19 mouse cellular contexts compared by ENCODE assay signal in the genomic region with DNA sequence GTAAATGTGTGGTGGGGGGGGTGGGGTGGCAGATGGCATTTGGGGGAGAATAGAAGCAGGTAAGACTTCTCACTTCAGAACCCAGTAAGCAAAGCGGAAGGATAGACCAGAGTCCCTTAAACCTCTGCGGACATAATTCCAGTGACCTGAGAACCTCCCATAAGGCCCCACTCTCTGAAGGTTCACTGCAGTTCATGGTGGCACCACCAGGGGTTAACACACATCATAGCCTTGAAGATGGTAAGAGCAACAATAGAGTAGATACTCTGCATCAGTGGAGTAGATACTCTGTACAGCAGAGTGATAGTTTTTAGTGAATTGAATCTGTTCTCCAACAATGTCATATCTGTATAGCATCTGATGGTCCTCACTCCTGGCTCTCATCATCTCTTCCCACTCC. TPM values are rescaled to one million over a fixed set of nuclear protein-coding genes. Genes with fewer than 3 reads are reported as not detected.
DNase-seq lines count a peak whose midpoint lies in the region; ATAC-seq and TF ChIP-seq lines count a peak whose summit lies in the region.
"Had no signal": no experiment of that assay in that cellular context is flagged by ENCODE, and none has a peak within 500 bp of the region (broad histone marks: within the 10 kb centered on the region; RNA-seq: fewer than 3 reads in every experiment).

No protein-coding gene starts in this region.

- H3K36me3 ChIP-seq in kidney, postnatal 0 days (ENCODE audit: insufficient read depth, low read length), result peaks cover 24% of the 10 kb centered on the region; the same call in 1 of the 2 replicates
- peaks cover 21% of the 10 kb centered on the region for H3K36me3 ChIP-seq in kidney, embryonic 16.5 days (ENCODE audit: insufficient read depth, low read length)
- peaks cover 12% of the 10 kb centered on the region; the same call in 1 of the 2 replicates for H3K36me3 ChIP-seq in stomach, postnatal 0 days (ENCODE audit: control insufficient read depth, insufficient read depth, low read length)

- H3K4me3 ChIP-seq in kidney, postnatal 0 days (replicated peaks; ENCODE audit: low read depth, low read length), result no peak overlapping the region
- no peak overlapping the region for H3K4me3 ChIP-seq in kidney, embryonic 16.5 days (ENCODE audit: low read length)
- H3K4me3 ChIP-seq in stomach, postnatal 0 days (ENCODE audit: low read depth, low read length), result no peak overlapping the region
- H3K4me3 ChIP-seq: forebrain, embryonic 13.5 days; liver, embryonic 12.5 days; neural tube, embryonic 15.5 days had no signal

- peak; percentile 46; the same call in 1 of the 2 replicates for TF ChIP-seq CTCF in kidney, postnatal 0 days (IDR thresholded peaks at IDR 0.05; ENCODE audit: low read depth)
- TF ChIP-seq CTCF in stomach, postnatal 0 days (IDR thresholded peaks at IDR 0.05; ENCODE audit: low read depth), result peak; percentile 49

- H3K27ac ChIP-seq in kidney, postnatal 0 days, result no peak overlapping the region
- no peak overlapping the region for H3K27ac ChIP-seq in kidney, embryonic 16.5 days (ENCODE audit: low read length)
- H3K27ac ChIP-seq in stomach, postnatal 0 days (replicated peaks), result no peak overlapping the region
- H3K27ac ChIP-seq: forebrain, embryonic 13.5 days; liver, embryonic 12.5 days; macrophage; neural tube, embryonic 15.5 days had no signal

- no peak overlapping the region for H3K9ac ChIP-seq in kidney, postnatal 0 days (ENCODE audit: low read depth, low read length)
- H3K9ac ChIP-seq in kidney, embryonic 16.5 days (replicated peaks; ENCODE audit: low read length), result no peak overlapping the region
- H3K9ac ChIP-seq in stomach, postnatal 0 days (ENCODE audit: low read length), result no peak overlapping the region
- H3K9ac ChIP-seq: forebrain, embryonic 13.5 days; liver, embryonic 12.5 days; neural tube, embryonic 15.5 days had no signal

- peaks cover 13% of the 10 kb centered on the region; the same call in 1 of the 2 replicates for H3K4me1 ChIP-seq in kidney, postnatal 0 days (replicated peaks; ENCODE audit: insufficient read depth, low read length)
- peaks cover 16% of the 10 kb centered on the region for H3K4me1 ChIP-seq in kidney, embryonic 16.5 days (ENCODE audit: insufficient read depth, low read length)
- H3K4me1 ChIP-seq in stomach, postnatal 0 days (replicated peaks; ENCODE audit: control insufficient read depth, insufficient read depth), result peaks cover 2% of the 10 kb centered on the region; the same call in 1 of the 2 replicates

- DNase-seq in kidney, postnatal 0 days (ENCODE audit: low spot score), result no peak
- DNase-seq in thymus, postnatal 4 days, result peak; percentile 68
- DNase-seq in thymus, postnatal 36 days, result no peak
- DNase-seq in NIH3T3 (ENCODE audit: low read depth), result peak; percentile 18
- no peak for DNase-seq in stomach, postnatal 0 days (ENCODE audit: low spot score)
- no peak for DNase-seq in kidney, adult 9 months
- no peak for DNase-seq in kidney, adult 18-20 months
- DNase-seq: adrenal gland, postnatal 14 days; cerebellum, postnatal 25 days; gastrocnemius, postnatal 36 days; kidney, postnatal 4 days; right cerebral cortex, postnatal 14 days had no signal

- TF ChIP-seq EP300 in stomach, postnatal 0 days (optimal IDR thresholded peaks at IDR 0.05), result no peak

- no peaks in the 10 kb centered on the region for H3K9me3 ChIP-seq in kidney, postnatal 0 days (replicated peaks; ENCODE audit: low read length)
- no peaks in the 10 kb centered on the region for H3K9me3 ChIP-seq in kidney, embryonic 16.5 days (ENCODE audit: low read length)
- no peaks in the 10 kb centered on the region for H3K9me3 ChIP-seq in stomach, postnatal 0 days (ENCODE audit: control insufficient read depth, low read length)
- H3K9me3 ChIP-seq: forebrain, embryonic 13.5 days; liver, embryonic 12.5 days; neural tube, embryonic 15.5 days had no signal

- no peaks in the 10 kb centered on the region for H3K27me3 ChIP-seq in kidney, postnatal 0 days (ENCODE audit: insufficient read depth, low read length)
- H3K27me3 ChIP-seq in kidney, embryonic 16.5 days (ENCODE audit: insufficient read depth, low read length), result no peaks in the 10 kb centered on the region
- no peaks in the 10 kb centered on the region for H3K27me3 ChIP-seq in stomach, postnatal 0 days (ENCODE audit: control insufficient read depth, insufficient read depth, low read length)
- H3K27me3 ChIP-seq: forebrain, embryonic 13.5 days; liver, embryonic 12.5 days; neural tube, embryonic 15.5 days had no signal

- 95% methylated on average over 2 of the region's 2 CpGs for WGBS in kidney, postnatal 0 days
- WGBS in kidney, embryonic 16.5 days, result 89% methylated on average over 2 of the region's 2 CpGs
- 100% methylated on average over 2 of the region's 2 CpGs for WGBS in stomach, postnatal 0 days

- no peak overlapping the region for H3K4me2 ChIP-seq in kidney, postnatal 0 days (ENCODE audit: low read length)
- no peak overlapping the region for H3K4me2 ChIP-seq in kidney, embryonic 16.5 days (replicated peaks; ENCODE audit: low read depth, low read length)
- H3K4me2 ChIP-seq in stomach, postnatal 0 days (replicated peaks; ENCODE audit: low read depth), result no peak overlapping the region
- H3K4me2 ChIP-seq: forebrain, embryonic 13.5 days; liver, embryonic 12.5 days; neural tube, embryonic 15.5 days had no signal

- ATAC-seq in kidney, postnatal 0 days (replicated peaks; ENCODE audit: low FRiP score, low read depth), result no peak
- ATAC-seq in kidney, embryonic 16.5 days (ENCODE audit: low FRiP score, low TSS enrichment), result no peak
- no peak for ATAC-seq in stomach, postnatal 0 days (ENCODE audit: low FRiP score, low TSS enrichment)
- ATAC-seq: forebrain, embryonic 13.5 days; liver, embryonic 12.5 days had no signal

RNA-seq across cellular contexts. Expression of a gene that starts 4.4 kb away (rescaled TPM):
- 133 and 145 TPM in 2 replicates for polyA plus RNA-seq in kidney, postnatal 0 days (2015; fragmentation: Nextera tagmentation; extraction: Ambion mirVana)
- 101 and 110 TPM in 2 replicates for polyA plus RNA-seq in kidney, embryonic 16.5 days (2015; fragmentation: Nextera tagmentation; extraction: Ambion mirVana)
- polyA plus RNA-seq in stomach, postnatal 0 days (2015; fragmentation: Nextera tagmentation; extraction: Ambion mirVana), result 119 and 122 TPM in 2 replicates

RNA-seq across cellular contexts. Expression of a gene that starts 13.3 kb away (rescaled TPM):
- polyA plus RNA-seq in kidney, postnatal 0 days (2015; fragmentation: Nextera tagmentation; extraction: Ambion mirVana), result 0.11 and 0.13 TPM in 2 replicates
- 0.21 TPM in 1 of 2 replicates, not detected in the other for polyA plus RNA-seq in kidney, embryonic 16.5 days (2015; fragmentation: Nextera tagmentation; extraction: Ambion mirVana)
- polyA plus RNA-seq in stomach, postnatal 0 days (2015; fragmentation: Nextera tagmentation; extraction: Ambion mirVana), result 29.8 and 37.9 TPM in 2 replicates
- polyA plus RNA-seq: liver, embryonic 12.5 days; macrophage had no signal

RNA-seq across cellular contexts. Expression of a gene that starts 15.7 kb away (rescaled TPM):
- polyA plus RNA-seq in kidney, postnatal 0 days (2015; fragmentation: Nextera tagmentation; extraction: Ambion mirVana), result 0.13 TPM in 1 of 2 replicates, not detected in the other
- 0.07 TPM in 1 of 2 replicates, not detected in the other for polyA plus RNA-seq in kidney, embryonic 16.5 days (2015; fragmentation: Nextera tagmentation; extraction: Ambion mirVana)
- not detected in 2 replicates for polyA plus RNA-seq in stomach, postnatal 0 days (2015; fragmentation: Nextera tagmentation; extraction: Ambion mirVana)
- polyA plus RNA-seq: embryonic facial prominence, embryonic 14.5 days; forebrain, embryonic 13.5 days; intestine, embryonic 14.5 days; liver, embryonic 12.5 days; macrophage; neural tube, embryonic 15.5 days had no signal

RNA-seq across cellular contexts. Expression of a gene that starts 53.7 kb away (rescaled TPM):
- 12.2 and 13.1 TPM in 2 replicates for polyA plus RNA-seq in kidney, postnatal 0 days (2015; fragmentation: Nextera tagmentation; extraction: Ambion mirVana)
- 2.8 and 3.7 TPM in 2 replicates for polyA plus RNA-seq in kidney, embryonic 16.5 days (2015; fragmentation: Nextera tagmentation; extraction: Ambion mirVana)
- polyA plus RNA-seq in stomach, postnatal 0 days (2015; fragmentation: Nextera tagmentation; extraction: Ambion mirVana), result 20.3 and 20.8 TPM in 2 replicates
- polyA plus RNA-seq: forebrain, embryonic 13.5 days; intestine, embryonic 14.5 days; liver, embryonic 12.5 days; macrophage had no signal

Comparison
In these comparisons a context has a peak if more than half of its experiments do, and no peak if none do; other contexts are left out.
1. DNase-seq: peak in thymus, postnatal 4 days (single experiment) and NIH3T3 (single experiment); none in kidney, postnatal 0 days (single experiment), thymus, postnatal 36 days (0 of 2), stomach, postnatal 0 days (single experiment), kidney, adult 9 months (single experiment) and kidney, adult 18-20 months (single experiment).
2. RNA of a gene that starts 13.3 kb away (polyA plus RNA-seq): 29.8 to 37.9 TPM in stomach, postnatal 0 days; 0.21 TPM in kidney, embryonic 16.5 days and 0.11 to 0.13 TPM in kidney, postnatal 0 days; every median in the first group is over 10 times any median in the second.